Mouse (Mus musculus): ENCODE measurements at regions not wholly inside any gene's neighbourhood (a gene's known extent, or its start where the extent isn't known, plus 50 kb on each side); places are given as distances from the start of the nearest gene placed in this dataset.

DNA sequence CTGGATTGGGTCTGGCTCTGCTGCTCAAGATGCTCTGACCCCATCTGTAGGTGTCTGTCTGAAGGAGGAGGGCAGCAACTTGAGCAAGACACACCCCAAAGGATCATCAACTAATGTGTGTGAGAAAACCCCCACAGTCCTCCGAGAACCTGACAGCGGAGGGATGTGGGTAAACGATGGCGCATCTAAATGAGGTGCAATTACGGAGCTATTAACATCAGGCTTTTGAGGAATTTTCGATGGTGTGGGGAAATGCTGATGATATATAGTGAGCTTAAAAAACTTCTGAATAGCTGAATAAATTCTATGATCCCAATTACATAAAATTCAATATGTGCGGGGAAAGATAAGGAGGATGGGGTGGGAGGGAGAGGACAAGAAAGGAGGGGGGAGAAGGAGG lies 406.1 kb downstream of the Matn1 start:
- no peak for ATAC-seq (ENCODE audit: insufficient number of reproducible peaks, insufficient read depth, low FRiP score, low TSS enrichment)
- Histone ChIP-seq H3K9me3 (no peaks in the 10 kb centered on the region), H3K4me1 (no peaks in the 10 kb centered on the region), H3K9ac (no peak overlapping the region), H3K4me2 (replicated peaks) (no peak overlapping the region), H3K27me3 (no peaks in the 10 kb centered on the region; the same call in 1 of the 2 replicates), H3K36me3 (no peaks in the 10 kb centered on the region), H3K4me3 (no peak overlapping the region), H3K27ac (no peak overlapping the region)
- WGBS: 57% methylated on average over 7 of the region's 7 CpGs

DNA sequence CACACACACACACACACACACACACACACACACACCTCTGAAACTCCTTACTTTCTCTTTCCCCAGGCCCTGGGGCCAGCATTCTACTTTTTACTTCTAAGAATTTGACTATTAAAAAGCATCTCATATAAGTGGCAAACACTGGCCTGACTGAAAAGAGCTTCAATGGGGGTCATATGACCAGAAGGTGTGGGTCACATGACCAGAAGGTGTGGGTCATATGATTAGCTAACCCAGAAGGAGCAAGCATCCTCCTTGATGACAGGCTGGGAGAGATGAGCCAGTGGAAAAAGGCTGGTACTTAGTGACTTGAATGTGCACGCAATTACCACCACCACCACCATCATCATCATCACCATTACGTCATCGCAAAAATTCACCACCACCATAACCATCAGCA lies 410.7 kb downstream of the Matn1 start:
- no peak overlapping the region for H3K27ac ChIP-seq
- H3K9ac ChIP-seq: no peak overlapping the region
- no peak for ATAC-seq (ENCODE audit: insufficient number of reproducible peaks, insufficient read depth, low FRiP score, low TSS enrichment)
- 96% methylated on average over 3 of the region's 3 CpGs for WGBS
- H3K27me3 ChIP-seq: no peaks in the 10 kb centered on the region
- no peak overlapping the region for H3K4me3 ChIP-seq
- H3K36me3 ChIP-seq: no peaks in the 10 kb centered on the region
- H3K9me3 ChIP-seq: no peaks in the 10 kb centered on the region
- H3K4me2 ChIP-seq (replicated peaks): no peak overlapping the region
- no peaks in the 10 kb centered on the region for H3K4me1 ChIP-seq

DNA sequence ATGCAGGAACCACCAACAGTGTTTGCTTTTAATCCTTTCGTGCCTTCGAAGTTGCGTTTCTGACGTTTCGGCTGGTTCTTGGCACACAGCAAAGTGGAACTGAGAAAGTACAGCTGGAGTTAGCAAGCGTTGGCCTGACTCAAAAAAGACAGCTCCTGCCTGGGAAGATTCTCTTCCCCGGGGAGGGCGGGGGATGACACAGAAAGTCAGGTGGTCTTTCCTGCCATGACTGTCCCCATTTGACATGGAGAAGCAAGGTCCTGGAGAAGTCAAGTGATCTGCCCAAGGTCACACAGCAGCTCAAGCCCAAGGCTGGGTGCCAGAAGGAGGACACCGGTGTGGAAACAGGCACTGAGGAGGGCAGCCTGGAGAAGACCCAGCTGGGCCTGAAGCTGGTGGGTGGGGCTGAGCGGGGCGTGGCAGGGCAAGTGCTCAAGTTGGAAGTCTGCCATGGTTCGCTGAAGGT lies 411.4 kb downstream of the Matn1 start:
- Histone ChIP-seq H3K4me1 (no peaks in the 10 kb centered on the region), H3K9me3 (no peaks in the 10 kb centered on the region), H3K27ac (no peak overlapping the region), H3K36me3 (no peaks in the 10 kb centered on the region), H3K9ac (no peak overlapping the region), H3K4me3 (no peak overlapping the region), H3K4me2 (replicated peaks) (no peak overlapping the region), H3K27me3 (no peaks in the 10 kb centered on the region)
- WGBS: 89% methylated on average over 12 of the region's 12 CpGs
- ATAC-seq (ENCODE audit: insufficient number of reproducible peaks, insufficient read depth, low FRiP score, low TSS enrichment): no peak

DNA sequence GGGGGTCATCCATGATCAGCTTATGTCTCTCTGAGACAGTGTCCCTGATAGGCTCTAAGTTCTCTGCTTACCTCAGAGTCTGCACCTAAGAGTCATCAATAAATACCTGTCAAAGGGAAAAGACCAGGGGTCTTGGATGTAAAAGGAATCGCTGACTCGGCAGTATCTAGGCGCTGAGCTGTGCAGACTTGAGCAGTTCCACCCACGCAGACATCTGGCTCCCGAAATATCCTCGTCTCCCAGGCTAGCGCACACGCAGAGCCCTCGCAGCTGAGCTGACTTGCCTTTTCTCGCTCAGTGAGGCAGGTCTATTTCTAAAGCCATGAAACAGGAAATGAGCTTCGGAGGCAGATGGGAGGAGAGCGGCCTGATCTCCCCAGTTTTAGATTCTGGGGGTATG lies 412.1 kb downstream of the Matn1 start:
- Histone ChIP-seq H3K27ac (no peak overlapping the region), H3K4me1 (no peaks in the 10 kb centered on the region), H3K36me3 (no peaks in the 10 kb centered on the region), H3K27me3 (no peaks in the 10 kb centered on the region), H3K4me2 (replicated peaks) (no peak overlapping the region), H3K9me3 (no peaks in the 10 kb centered on the region), H3K4me3 (no peak overlapping the region), H3K9ac (no peak overlapping the region)
- no peak for ATAC-seq (ENCODE audit: insufficient number of reproducible peaks, insufficient read depth, low FRiP score, low TSS enrichment)
- WGBS: 84% methylated on average over 12 of the region's 12 CpGs

DNA sequence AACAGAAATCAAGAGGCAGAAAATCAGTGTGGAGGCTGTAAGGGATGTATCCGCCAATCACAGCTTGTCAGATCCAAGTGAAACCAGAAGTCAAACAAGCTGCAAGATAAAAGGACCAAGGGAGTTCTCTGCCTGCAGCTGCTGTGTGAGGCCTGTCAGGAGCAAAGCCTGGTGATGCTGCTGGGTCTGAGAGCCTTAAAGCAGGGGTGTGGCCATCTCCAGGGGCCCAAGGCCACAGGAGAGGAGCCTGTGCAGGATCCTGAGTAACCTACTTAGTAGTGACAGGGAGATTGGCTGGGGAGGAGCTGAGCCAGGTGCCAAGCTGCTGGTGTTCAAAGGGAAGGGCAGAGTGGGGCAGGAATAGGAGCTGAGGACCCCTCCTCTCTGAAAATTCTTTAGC lies 418.8 kb downstream of the Matn1 start:
- Histone ChIP-seq H3K9me3 (no peaks in the 10 kb centered on the region), H3K4me2 (replicated peaks) (no peak overlapping the region), H3K4me3 (no peak overlapping the region), H3K9ac (no peak overlapping the region), H3K27me3 (no peaks in the 10 kb centered on the region), H3K4me1 (0 out of 2 replicates have a peak, but pooled peaks cover 2% of the 10 kb centered on the region), H3K36me3 (no peaks in the 10 kb centered on the region), H3K27ac (no peak overlapping the region)
- ATAC-seq (ENCODE audit: insufficient number of reproducible peaks, insufficient read depth, low FRiP score, low TSS enrichment): no peak
- 62% methylated on average over 1 of the region's 1 CpGs for WGBS

DNA sequence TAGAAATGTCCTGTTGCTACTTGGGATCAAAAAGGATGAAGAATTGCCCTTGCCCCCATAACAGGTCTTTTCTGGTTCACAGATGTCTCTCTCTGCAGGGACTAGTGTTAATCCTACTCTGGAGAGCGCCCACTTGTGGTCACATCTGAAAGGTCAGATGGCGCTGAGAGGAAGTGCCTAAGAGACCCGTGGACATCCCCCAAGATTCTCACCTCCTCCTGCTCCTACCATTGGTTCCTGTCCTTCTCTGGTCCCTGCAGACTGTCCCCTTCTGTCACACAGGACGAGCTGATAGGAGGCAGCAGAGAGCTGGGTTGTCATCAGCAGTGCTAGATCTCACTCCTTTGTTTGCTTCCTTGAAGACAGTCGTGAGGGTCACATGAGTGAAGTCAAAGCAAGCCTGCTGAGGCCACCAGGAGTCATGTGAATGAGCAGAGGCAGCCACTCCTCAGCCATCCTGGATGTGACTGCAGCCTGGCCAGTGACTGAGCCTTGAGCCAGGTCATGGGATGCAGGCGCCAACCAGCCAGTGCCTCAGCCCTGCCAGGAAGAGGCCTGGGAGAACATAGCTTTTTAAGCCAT lies 420.6 kb downstream of the Matn1 start:
- Histone ChIP-seq H3K9ac (no peak overlapping the region), H3K27ac (no peak overlapping the region), H3K9me3 (no peaks in the 10 kb centered on the region), H3K27me3 (no peaks in the 10 kb centered on the region), H3K4me2 (replicated peaks) (no peak overlapping the region), H3K4me3 (no peak overlapping the region), H3K4me1 (0 out of 2 replicates have a peak, but pooled peaks cover 2% of the 10 kb centered on the region), H3K36me3 (no peaks in the 10 kb centered on the region)
- no peak for ATAC-seq (ENCODE audit: insufficient number of reproducible peaks, insufficient read depth, low FRiP score, low TSS enrichment)
- WGBS: 34% methylated on average over 6 of the region's 6 CpGs

DNA sequence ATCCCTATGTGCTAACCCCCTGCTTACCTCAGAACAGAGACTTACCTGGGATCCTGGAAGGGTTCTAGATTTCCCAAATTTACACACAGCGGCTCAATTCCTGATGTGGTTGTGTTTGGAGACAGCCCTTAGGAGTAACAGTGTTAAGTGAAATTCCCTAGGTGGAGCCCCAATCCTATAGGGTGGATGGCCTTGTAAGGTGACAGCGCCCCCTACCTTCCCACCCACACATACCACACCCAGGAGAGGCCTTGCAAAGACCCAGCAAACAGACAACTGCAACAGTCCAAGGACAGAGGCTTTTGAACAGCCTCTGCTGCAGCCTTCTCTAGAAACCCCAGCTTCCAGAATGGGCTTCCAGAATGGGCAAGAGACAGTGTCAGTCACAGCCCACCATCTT lies 421.8 kb downstream of the Matn1 start:
- H3K27me3 ChIP-seq: no peaks in the 10 kb centered on the region

DNA sequence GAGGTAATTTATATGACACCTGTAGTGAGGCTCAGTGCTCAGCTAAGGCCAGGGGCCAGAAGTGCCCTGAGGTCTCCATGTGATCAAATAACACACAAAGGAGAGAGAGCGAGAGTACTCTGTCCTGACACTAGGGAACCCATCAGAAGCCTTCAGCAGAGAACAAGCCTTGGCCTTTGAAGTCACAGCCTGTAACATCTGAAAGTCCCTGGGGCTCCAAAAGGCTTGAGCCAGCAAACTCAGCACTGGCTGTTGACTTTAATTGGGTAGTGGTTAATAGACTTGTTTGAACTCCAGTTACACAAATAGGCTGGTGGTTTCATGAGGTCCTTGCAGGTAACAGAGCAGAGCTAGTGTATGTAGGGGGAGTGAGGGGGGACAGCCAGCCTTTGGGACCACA lies 422.5 kb downstream of the Matn1 start:
- H3K9me3 ChIP-seq: no peaks in the 10 kb centered on the region
- H3K27me3 ChIP-seq: no peaks in the 10 kb centered on the region
- H3K4me2 ChIP-seq (replicated peaks): no peak overlapping the region
- no peak for ATAC-seq (ENCODE audit: insufficient number of reproducible peaks, insufficient read depth, low FRiP score, low TSS enrichment)
- H3K4me3 ChIP-seq: no peak overlapping the region
- H3K27ac ChIP-seq: no peak overlapping the region
- no peaks in the 10 kb centered on the region for H3K36me3 ChIP-seq
- 54% methylated on average over 1 of the region's 1 CpGs for WGBS
- H3K4me1 ChIP-seq: 0 out of 2 replicates have a peak, but pooled peaks cover 2% of the 10 kb centered on the region
- no peak overlapping the region for H3K9ac ChIP-seq

More for the DNA sequence above, 421.8 kb downstream of the Matn1 start:
- Histone ChIP-seq H3K9ac (no peak overlapping the region), H3K27ac (no peak overlapping the region), H3K9me3 (no peaks in the 10 kb centered on the region), H3K4me2 (replicated peaks) (no peak overlapping the region), H3K4me3 (no peak overlapping the region), H3K36me3 (no peaks in the 10 kb centered on the region), H3K4me1 (0 out of 2 replicates have a peak, but pooled peaks cover 2% of the 10 kb centered on the region)
- no peak for ATAC-seq (ENCODE audit: insufficient number of reproducible peaks, insufficient read depth, low FRiP score, low TSS enrichment)
- 57% methylated on average over 2 of the region's 2 CpGs for WGBS

DNA sequence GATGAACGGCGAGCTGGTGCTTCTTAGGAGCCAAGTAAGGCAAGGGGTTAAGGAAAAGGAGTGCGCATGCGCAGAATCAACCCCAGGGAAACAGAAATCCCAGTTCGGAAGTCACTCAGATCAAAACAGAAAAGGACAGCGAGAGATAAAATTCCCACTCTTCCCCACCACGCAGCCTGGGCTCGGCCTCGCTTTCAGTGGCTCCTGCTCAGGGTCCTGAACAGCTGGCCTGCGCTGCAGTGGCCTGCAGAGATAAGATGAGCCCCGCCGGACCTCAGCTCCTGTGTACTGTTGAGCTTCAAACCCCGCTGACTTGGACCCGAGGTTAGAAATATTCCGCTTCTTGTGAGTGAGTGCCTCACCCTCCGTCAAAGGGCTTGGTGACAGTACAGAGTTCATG lies 428.3 kb downstream of the Matn1 start:
- Histone ChIP-seq H3K4me2 (replicated peaks) (no peak overlapping the region), H3K9me3 (no peaks in the 10 kb centered on the region), H3K4me3 (no peak overlapping the region), H3K36me3 (no peaks in the 10 kb centered on the region), H3K27me3 (no peaks in the 10 kb centered on the region), H3K9ac (no peak overlapping the region), H3K27ac (no peak overlapping the region), H3K4me1 (no peaks in the 10 kb centered on the region)
- WGBS: 76% methylated on average over 16 of the region's 16 CpGs
- no peak for ATAC-seq (ENCODE audit: insufficient number of reproducible peaks, insufficient read depth, low FRiP score, low TSS enrichment)

DNA sequence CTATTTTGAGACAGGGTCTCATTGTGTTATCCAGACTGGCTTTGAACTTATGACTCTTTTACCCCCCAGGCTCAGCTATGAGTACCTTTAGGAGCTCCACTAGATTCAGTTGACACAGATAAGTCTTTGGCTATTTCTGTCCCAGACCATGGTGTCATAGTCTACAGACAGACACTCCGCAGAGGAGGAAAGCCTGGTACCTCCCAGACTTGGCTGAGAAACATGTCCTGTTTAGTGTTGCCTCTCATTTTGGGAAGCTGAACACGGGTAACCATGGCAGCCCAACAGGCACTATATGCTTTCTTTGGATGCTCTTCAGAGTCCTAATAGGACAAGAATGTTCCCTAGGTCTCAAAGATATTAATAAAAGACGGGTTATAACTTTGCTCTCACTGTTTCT lies 429.0 kb downstream of the Matn1 start:
- H3K27ac ChIP-seq: no peak overlapping the region
- no peak overlapping the region for H3K4me3 ChIP-seq
- no peaks in the 10 kb centered on the region for H3K9me3 ChIP-seq
- ATAC-seq (ENCODE audit: insufficient number of reproducible peaks, insufficient read depth, low FRiP score, low TSS enrichment): no peak
- H3K4me1 ChIP-seq: no peaks in the 10 kb centered on the region
- no peaks in the 10 kb centered on the region for H3K36me3 ChIP-seq
- H3K9ac ChIP-seq: no peak overlapping the region
- H3K4me2 ChIP-seq (replicated peaks): no peak overlapping the region
- 86% methylated on average over 3 of the region's 3 CpGs for WGBS
- no peaks in the 10 kb centered on the region for H3K27me3 ChIP-seq

DNA sequence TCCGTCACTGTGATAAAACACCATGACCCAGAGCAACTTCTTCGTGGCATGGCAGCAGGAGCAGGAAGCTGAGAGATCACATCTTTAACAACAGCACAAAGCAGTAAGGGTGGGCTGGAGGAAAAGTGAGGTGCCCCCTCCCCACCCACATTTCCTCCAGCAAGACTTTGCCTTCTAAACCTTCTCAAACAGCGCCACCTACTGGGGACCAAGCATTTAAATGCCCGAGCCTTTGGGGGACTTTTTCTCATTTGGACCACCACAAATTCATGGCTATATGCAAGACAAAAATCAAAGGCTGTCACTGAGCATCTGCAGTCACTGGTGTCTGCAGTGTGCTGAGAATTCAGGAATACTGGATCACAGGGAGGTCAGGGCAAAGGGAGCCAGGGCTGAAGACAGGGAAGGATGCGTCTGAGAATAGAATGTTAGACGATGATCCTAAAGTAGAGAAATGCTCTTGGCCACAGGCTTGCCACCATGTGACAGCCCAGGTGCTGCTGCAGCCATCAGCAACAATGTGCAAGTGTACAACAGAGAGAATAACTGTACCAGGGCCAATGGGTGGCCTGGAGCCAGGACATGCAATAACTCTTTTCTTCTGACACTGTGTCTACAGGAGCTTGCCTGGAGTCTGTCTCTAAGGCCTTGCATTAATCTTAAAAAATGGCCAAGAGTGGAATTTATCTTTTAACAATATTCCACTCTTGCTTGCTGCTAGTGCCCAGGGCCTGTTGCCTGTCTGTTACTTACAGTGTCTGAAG lies 430.5 kb downstream of the Matn1 start:
- H3K27ac ChIP-seq: no peak overlapping the region
- 88% methylated on average over 6 of the region's 6 CpGs for WGBS
- no peak for ATAC-seq (ENCODE audit: insufficient number of reproducible peaks, insufficient read depth, low FRiP score, low TSS enrichment)
- H3K4me3 ChIP-seq: no peak overlapping the region
- no peaks in the 10 kb centered on the region for H3K4me1 ChIP-seq
- H3K9me3 ChIP-seq: no peaks in the 10 kb centered on the region
- no peak overlapping the region for H3K9ac ChIP-seq
- no peaks in the 10 kb centered on the region for H3K36me3 ChIP-seq
- no peak overlapping the region for H3K4me2 ChIP-seq (replicated peaks)
- no peaks in the 10 kb centered on the region for H3K27me3 ChIP-seq

DNA sequence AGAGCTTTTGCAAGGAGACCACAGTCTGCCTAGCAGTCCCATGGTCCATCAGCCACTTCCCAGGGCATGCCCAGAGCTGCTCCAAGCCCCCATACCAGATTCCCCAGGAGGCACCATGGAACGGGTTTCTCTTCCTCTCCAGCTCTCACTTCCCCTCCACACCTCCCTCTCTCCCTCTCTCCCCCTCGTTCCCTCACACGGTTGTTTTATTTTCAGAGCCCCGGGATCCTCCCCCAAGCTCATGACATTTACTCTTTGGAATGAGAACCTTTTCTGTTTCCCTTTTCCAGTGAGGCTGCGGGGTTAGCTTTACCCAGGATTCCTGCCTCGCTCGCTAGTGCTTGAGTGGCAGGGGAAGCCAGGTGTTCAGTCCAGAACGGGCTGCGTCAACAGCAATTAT lies 436.9 kb downstream of the Matn1 start:
- H3K9me3 ChIP-seq: no peaks in the 10 kb centered on the region
- peaks cover 21% of the 10 kb centered on the region for H3K4me1 ChIP-seq
- 41% methylated on average over 9 of the region's 9 CpGs for WGBS
- ATAC-seq (ENCODE audit: insufficient number of reproducible peaks, insufficient read depth, low FRiP score, low TSS enrichment): no peak
- no peak overlapping the region for H3K4me3 ChIP-seq
- H3K27me3 ChIP-seq: no peaks in the 10 kb centered on the region
- no peak overlapping the region for H3K4me2 ChIP-seq (replicated peaks)
- 0 out of 2 replicates have a peak overlapping the region, but pooled peaks have one; percentile 23 for H3K27ac ChIP-seq
- H3K9ac ChIP-seq: no peak overlapping the region
- no peaks in the 10 kb centered on the region for H3K36me3 ChIP-seq
